Mouse (Mus musculus) kidney, embryonic 15.5 days (tissue): ENCODE measurements around the gene Fxr2. TPM values are rescaled to one million over a fixed set of nuclear protein-coding genes. Genes with fewer than 3 reads are reported as not detected.
A peak's percentile ranks its signal among the peaks of the same experiment; 100 is the strongest.

Experiments used
- ATAC-seq: fragments of 200-750 bp; cut with Nextera tagmentation; replicated peaks from 2 replicates; pipeline ENCODE4 v1.8.0; 2017; ENCODE audit warnings: moderate TSS enrichment; ENCODE audit not compliant: low FRiP score
- H3K27ac ChIP-seq: fragments of 300-500 bp; sonication (generic); 2 replicates; pipeline ENCODE4 v1.5.1; 2015; ENCODE audit warnings: mild to moderate bottlenecking, inconsistent platforms
- H3K27me3 ChIP-seq: fragments of 300-500 bp; sonication (generic); 2 replicates; pipeline ENCODE4 v1.6.1; 2015; ENCODE audit warnings: inconsistent platforms
- H3K36me3 ChIP-seq: fragments of 300-500 bp; sonication (generic); 2 replicates; pipeline ENCODE4 v1.6.1; 2015; ENCODE audit warnings: inconsistent platforms
- H3K4me1 ChIP-seq: fragments of 300-500 bp; sonication (generic); 2 replicates; pipeline ENCODE4 v1.6.1; 2015; ENCODE audit warnings: inconsistent platforms
- H3K4me2 ChIP-seq: fragments of 300-500 bp; sonication (generic); 2 replicates; pipeline ENCODE4 v1.6.1; 2015; ENCODE audit warnings: moderate library complexity, mild to moderate bottlenecking, inconsistent platforms
- H3K4me3 ChIP-seq: fragments of 300-500 bp; sonication (generic); replicated peaks from 2 replicates; pipeline ENCODE4 v1.5.1; 2015; ENCODE audit warnings: mild to moderate bottlenecking, inconsistent platforms
- H3K9ac ChIP-seq: fragments of 300-500 bp; sonication (generic); 2 replicates; pipeline ENCODE4 v1.6.1; 2015; ENCODE audit warnings: mild to moderate bottlenecking, inconsistent platforms
- H3K9me3 ChIP-seq: fragments of 300-500 bp; sonication (generic); replicated peaks from 2 replicates; pipeline ENCODE4 v1.6.1; 2016; ENCODE audit warnings: inconsistent platforms
- WGBS: fragments of 180-500 bp; shearing (Covaris S2); methylation state at CpG from one replicate; pipeline ENCODE4 v1.1.7; 2015; ENCODE audit warnings: mixed read lengths; 5-methylcytosine and 5-hydroxymethylcytosine counted together
- polyA plus RNA-seq: library from polyadenylated mRNA; unstranded; fragments of >200 nt; fragmentation: Nextera tagmentation; extraction: Ambion mirVana; gene quantifications from 2 replicates; pipeline ENCODE4 v1.2.1, GENCODE M21; 2015

The Fxr2 gene
- 29.2 TPM in 2 replicates for polyA plus RNA-seq

GRCm38 (mm10) chr11:69632284-69633089 lies at the start of gene Fxr2:
TSS of gene Fxr2 (plus strand) at chr11:69632990.
- H3K27ac ChIP-seq, result peak within 1 kb of the TSS; percentile 98
- peak within 1 kb of the TSS; percentile 70 for H3K4me2 ChIP-seq
- peaks cover 30% of the 10 kb centered on the region for H3K4me1 ChIP-seq
- peak within 1 kb of the TSS; percentile 99 for H3K9ac ChIP-seq
- no peaks in the 10 kb centered on the region for H3K9me3 ChIP-seq
- peak within 1 kb of the TSS; percentile 99 for H3K4me3 ChIP-seq
- H3K36me3 ChIP-seq, result peaks cover 8% of the 10 kb centered on the region
- no peaks in the 10 kb centered on the region for H3K27me3 ChIP-seq
- under 1% methylated on average over 56 of the region's 56 CpGs for WGBS
- ATAC-seq, result peak; percentile 98

GRCm38 (mm10) chr11:69584008-69584407 lies 48.8 kb upstream of the Fxr2 start:
- no peak overlapping the region for H3K4me2 ChIP-seq
- no peaks in the 10 kb centered on the region for H3K27me3 ChIP-seq
- no peaks in the 10 kb centered on the region for H3K9me3 ChIP-seq
- no peak overlapping the region for H3K4me3 ChIP-seq
- H3K36me3 ChIP-seq, result peaks cover 47% of the 10 kb centered on the region
- H3K27ac ChIP-seq, result no peak overlapping the region
- H3K9ac ChIP-seq, result no peak overlapping the region
- 76% methylated on average over 7 of the region's 7 CpGs for WGBS
- H3K4me1 ChIP-seq, result peaks cover 23% of the 10 kb centered on the region
- ATAC-seq, result no peak

- Histone ChIP-seq H3K9me3 (no peaks in the 10 kb centered on the region), H3K4me2 (no peak overlapping the region), H3K4me3 (no peak overlapping the region), H3K9ac (no peak overlapping the region), H3K27ac (no peak overlapping the region), H3K36me3 (peaks cover 57% of the 10 kb centered on the region), H3K4me1 (peaks cover 18% of the 10 kb centered on the region), H3K27me3 (no peaks in the 10 kb centered on the region)
- ATAC-seq, result no peak
- WGBS, result 97% methylated on average over 13 of the region's 13 CpGs
Observed at GRCm38 (mm10) chr11:69584937-69585336, 47.9 kb upstream of the Fxr2 start.

- H3K27me3 ChIP-seq, result no peaks in the 10 kb centered on the region
- H3K4me2 ChIP-seq, result no peak overlapping the region
- no peak overlapping the region for H3K4me3 ChIP-seq
- H3K27ac ChIP-seq, result no peak overlapping the region
- H3K4me1 ChIP-seq, result peaks cover 18% of the 10 kb centered on the region
- no peak for ATAC-seq
- no peak overlapping the region for H3K9ac ChIP-seq
- H3K9me3 ChIP-seq, result no peaks in the 10 kb centered on the region
- H3K36me3 ChIP-seq, result peaks cover 66% of the 10 kb centered on the region
- WGBS, result 78% methylated on average over 7 of the region's 7 CpGs
Observed at GRCm38 (mm10) chr11:69585718-69586325, 47.0 kb upstream of the Fxr2 start.

- Histone ChIP-seq H3K36me3 (peaks cover 86% of the 10 kb centered on the region), H3K9me3 (no peaks in the 10 kb centered on the region), H3K4me1 (0 out of 2 replicates have a peak, but pooled peaks cover 3% of the 10 kb centered on the region), H3K9ac (no peak overlapping the region), H3K4me2 (no peak overlapping the region), H3K4me3 (no peak overlapping the region), H3K27ac (no peak overlapping the region), H3K27me3 (no peaks in the 10 kb centered on the region)
- 90% methylated on average over 22 of the region's 22 CpGs for WGBS
- ATAC-seq, result no peak
Observed at GRCm38 (mm10) chr11:69589207-69589834, 43.5 kb upstream of the Fxr2 start.

GRCm38 (mm10) chr11:69590622-69591021 lies 42.2 kb upstream of the Fxr2 start:
- Histone ChIP-seq H3K9me3 (no peaks in the 10 kb centered on the region), H3K4me2 (no peak overlapping the region), H3K9ac (no peak overlapping the region), H3K27ac (no peak overlapping the region), H3K27me3 (no peaks in the 10 kb centered on the region), H3K4me3 (no peak overlapping the region), H3K4me1 (no peaks in the 10 kb centered on the region), H3K36me3 (peaks cover 81% of the 10 kb centered on the region)
- WGBS, result 92% methylated on average over 8 of the region's 8 CpGs
- no peak for ATAC-seq

GRCm38 (mm10) chr11:69591424-69591823 lies 41.4 kb upstream of the Fxr2 start:
- Histone ChIP-seq H3K9ac (no peak overlapping the region), H3K36me3 (peaks cover 77% of the 10 kb centered on the region), H3K27me3 (no peaks in the 10 kb centered on the region), H3K27ac (no peak overlapping the region), H3K4me2 (no peak overlapping the region), H3K4me1 (no peaks in the 10 kb centered on the region), H3K4me3 (no peak overlapping the region), H3K9me3 (no peaks in the 10 kb centered on the region)
- WGBS, result 91% methylated on average over 3 of the region's 3 CpGs
- no peak for ATAC-seq

GRCm38 (mm10) chr11:69591899-69592637 lies 40.7 kb upstream of the Fxr2 start:
- Histone ChIP-seq H3K4me2 (no peak overlapping the region), H3K27ac (no peak overlapping the region), H3K9me3 (no peaks in the 10 kb centered on the region), H3K9ac (no peak overlapping the region), H3K36me3 (peaks cover 70% of the 10 kb centered on the region), H3K27me3 (no peaks in the 10 kb centered on the region), H3K4me3 (no peak overlapping the region), H3K4me1 (no peaks in the 10 kb centered on the region)
- WGBS, result 84% methylated on average over 7 of the region's 7 CpGs
- no peak for ATAC-seq

GRCm38 (mm10) chr11:69592799-69593198 lies 40.0 kb upstream of the Fxr2 start:
- no peak for ATAC-seq
- no peaks in the 10 kb centered on the region for H3K27me3 ChIP-seq
- no peak overlapping the region for H3K4me3 ChIP-seq
- H3K27ac ChIP-seq, result no peak overlapping the region
- no peak overlapping the region for H3K9ac ChIP-seq
- H3K4me2 ChIP-seq, result no peak overlapping the region
- 84% methylated on average over 4 of the region's 4 CpGs for WGBS
- no peaks in the 10 kb centered on the region for H3K4me1 ChIP-seq
- peaks cover 63% of the 10 kb centered on the region for H3K36me3 ChIP-seq
- no peaks in the 10 kb centered on the region for H3K9me3 ChIP-seq

- no peaks in the 10 kb centered on the region for H3K27me3 ChIP-seq
- WGBS, result 93% methylated on average over 6 of the region's 6 CpGs
- H3K9me3 ChIP-seq, result no peaks in the 10 kb centered on the region
- H3K27ac ChIP-seq, result no peak overlapping the region
- peaks cover 9% of the 10 kb centered on the region for H3K4me1 ChIP-seq
- H3K36me3 ChIP-seq, result peaks cover 42% of the 10 kb centered on the region
- no peak overlapping the region for H3K4me2 ChIP-seq
- H3K9ac ChIP-seq, result no peak overlapping the region
- ATAC-seq, result no peak
- H3K4me3 ChIP-seq, result no peak overlapping the region
Observed at GRCm38 (mm10) chr11:69594853-69595252, 37.9 kb upstream of the Fxr2 start.

- peak overlapping the region; percentile 73 for H3K27ac ChIP-seq
- 13% methylated on average over 9 of the region's 9 CpGs for WGBS
- no peaks in the 10 kb centered on the region for H3K9me3 ChIP-seq
- H3K4me1 ChIP-seq, result peaks cover 45% of the 10 kb centered on the region
- H3K27me3 ChIP-seq, result peaks cover 11% of the 10 kb centered on the region; the same call in 1 of the 2 replicates
- no peak for ATAC-seq
- no peak overlapping the region for H3K9ac ChIP-seq
- H3K4me3 ChIP-seq, result no peak overlapping the region
- peak overlapping the region; percentile 28; the same call in 1 of the 2 replicates for H3K4me2 ChIP-seq
- H3K36me3 ChIP-seq, result no peaks in the 10 kb centered on the region
Observed at GRCm38 (mm10) chr11:69599436-69599835, 33.4 kb upstream of the Fxr2 start.
